Mouse (Mus musculus): Measurements from ENCODE around the gene Fndc11. TPM values are rescaled to one million over a fixed set of nuclear protein-coding genes. Genes with fewer than 3 reads are reported as not detected.
A peak's percentile ranks its signal among the peaks of the same experiment; 100 is the strongest.

The Fndc11 gene
- polyA plus RNA-seq, 1 experiment from 2014 or later: 0.49 TPM

DNA sequence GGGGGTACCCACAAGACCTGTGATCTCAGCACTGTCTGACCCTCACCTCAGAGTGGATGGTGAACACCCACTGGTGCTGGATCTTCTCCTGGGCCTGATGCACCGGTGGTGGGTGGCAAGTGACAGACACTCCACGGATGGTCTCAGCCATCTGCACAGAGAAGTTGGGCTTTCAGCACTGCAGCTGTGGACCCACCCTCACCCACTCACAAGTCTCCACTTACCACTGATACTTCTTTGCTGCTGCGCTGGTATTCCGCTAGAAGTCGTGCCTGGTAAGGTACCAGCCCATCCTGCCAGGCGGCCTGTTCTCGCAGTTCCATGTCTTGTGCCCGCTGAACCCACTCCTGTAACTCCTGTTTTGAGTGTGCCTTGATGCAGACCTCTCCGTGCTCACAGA lies 19.4 kb downstream of the Fndc11 start:
- no peak overlapping the region for H3K4me2 ChIP-seq (ENCODE audit: low read length)
- 93% methylated on average over 9 of the region's 9 CpGs for WGBS
- no peaks in the 10 kb centered on the region for H3K9me3 ChIP-seq (ENCODE audit: control insufficient read depth, low read length)
- no peak overlapping the region for H3K4me3 ChIP-seq (replicated peaks; ENCODE audit: low read depth, low read length)
- no peaks in the 10 kb centered on the region for H3K36me3 ChIP-seq (ENCODE audit: control insufficient read depth, insufficient read depth, low read length)
- DNase-seq (no peak), ATAC-seq (ENCODE audit: low FRiP score, low TSS enrichment) (no peak)
- no peak overlapping the region for H3K27ac ChIP-seq (replicated peaks; ENCODE audit: low read depth, low read length)
- H3K27me3 ChIP-seq (ENCODE audit: control insufficient read depth, insufficient read depth, low read length): no peaks in the 10 kb centered on the region
- H3K9ac ChIP-seq (replicated peaks; ENCODE audit: low read length): no peak overlapping the region
- no peaks in the 10 kb centered on the region for H3K4me1 ChIP-seq (ENCODE audit: control insufficient read depth, insufficient read depth, low read length)

GRCm38 (mm10) chr2:181240806-181241440 lies 21.1 kb downstream of the Fndc11 start:
- ATAC-seq (ENCODE audit: low FRiP score, low TSS enrichment): no peak
- 93% methylated on average over 13 of the region's 13 CpGs for WGBS
- H3K4me2 ChIP-seq (ENCODE audit: low read length): no peak overlapping the region
- no peaks in the 10 kb centered on the region for H3K4me1 ChIP-seq (ENCODE audit: control insufficient read depth, insufficient read depth, low read length)
- DNase-seq: no peak
- no peak overlapping the region for H3K4me3 ChIP-seq (replicated peaks; ENCODE audit: low read depth, low read length)
- no peak overlapping the region for H3K27ac ChIP-seq (replicated peaks; ENCODE audit: low read depth, low read length)
- no peak overlapping the region for H3K9ac ChIP-seq (replicated peaks; ENCODE audit: low read length)
- no peaks in the 10 kb centered on the region for H3K9me3 ChIP-seq (ENCODE audit: control insufficient read depth, low read length)
- no peaks in the 10 kb centered on the region for H3K27me3 ChIP-seq (ENCODE audit: control insufficient read depth, insufficient read depth, low read length)
- no peaks in the 10 kb centered on the region for H3K36me3 ChIP-seq (ENCODE audit: control insufficient read depth, insufficient read depth, low read length)

DNA sequence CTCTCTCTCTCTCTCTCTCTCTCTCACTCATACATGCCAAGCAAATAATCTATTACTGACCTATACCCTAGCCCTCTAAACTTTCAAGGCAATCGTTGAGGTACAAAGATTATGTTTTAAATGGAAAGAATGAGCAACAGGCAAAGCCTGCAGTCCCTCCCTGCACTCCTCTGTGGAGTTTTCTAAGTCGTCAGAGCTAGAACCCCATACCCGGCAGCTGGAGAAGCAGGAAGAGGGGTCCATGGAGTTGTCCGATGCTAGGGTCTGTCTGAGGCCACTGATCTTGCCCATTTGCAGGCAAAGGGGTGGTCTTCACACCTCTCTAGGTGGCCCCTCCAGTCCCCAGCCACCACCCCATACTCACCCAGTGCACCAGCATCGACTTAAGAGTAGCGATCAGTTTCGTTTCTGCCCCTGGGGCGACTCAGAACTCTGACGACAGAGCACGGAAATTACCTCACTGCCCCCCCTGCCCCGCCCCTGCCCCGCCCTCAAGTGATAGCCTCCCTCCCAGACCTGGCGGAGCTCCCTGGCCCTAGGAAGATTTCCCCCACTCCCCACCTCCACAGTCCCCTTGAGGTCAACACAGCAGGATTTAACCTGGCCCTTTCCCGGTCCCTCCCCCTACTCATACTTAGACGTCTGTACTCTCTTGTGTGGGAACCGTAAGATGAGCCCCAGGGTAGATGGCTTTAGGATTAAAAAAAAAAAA lies 21.9 kb downstream of the Fndc11 start, which contains the start of gene Helz2:
TSS of gene Helz2 (minus strand) at position 426 of the 712 bp plus-strand sequence.
- 15% methylated on average over 16 of the region's 16 CpGs for WGBS

GRCm38 (mm10) chr2:181242314-181242665 lies 22.5 kb downstream of the Fndc11 start:
- no peak overlapping the region for H3K9ac ChIP-seq (replicated peaks; ENCODE audit: low read length)
- H3K4me2 ChIP-seq (ENCODE audit: low read length): no peak overlapping the region
- H3K4me3 ChIP-seq (replicated peaks; ENCODE audit: low read depth, low read length): no peak overlapping the region
- ATAC-seq (ENCODE audit: low FRiP score, low TSS enrichment) (no peak), DNase-seq (no peak)
- H3K36me3 ChIP-seq (ENCODE audit: control insufficient read depth, insufficient read depth, low read length): no peaks in the 10 kb centered on the region
- no peak overlapping the region for H3K27ac ChIP-seq (replicated peaks; ENCODE audit: low read depth, low read length)
- H3K4me1 ChIP-seq (ENCODE audit: control insufficient read depth, insufficient read depth, low read length): no peaks in the 10 kb centered on the region
- H3K27me3 ChIP-seq (ENCODE audit: control insufficient read depth, insufficient read depth, low read length): no peaks in the 10 kb centered on the region
- 73% methylated on average over 3 of the region's 3 CpGs for WGBS
- no peaks in the 10 kb centered on the region for H3K9me3 ChIP-seq (ENCODE audit: control insufficient read depth, low read length)

More for the DNA sequence above, 21.9 kb downstream of the Fndc11 start, which contains the start of gene Helz2:
- no peak within 1 kb of the TSS for H3K4me3 ChIP-seq (replicated peaks; ENCODE audit: low read depth, low read length)
- H3K4me2 ChIP-seq (ENCODE audit: low read length): peak within 1 kb of the TSS; percentile 33
- ATAC-seq (ENCODE audit: low FRiP score, low TSS enrichment): no peak
- H3K27me3 ChIP-seq (ENCODE audit: control insufficient read depth, insufficient read depth, low read length): no peaks in the 10 kb centered on the region
- no peak within 1 kb of the TSS for H3K27ac ChIP-seq (replicated peaks; ENCODE audit: low read depth, low read length)
- H3K9ac ChIP-seq (replicated peaks; ENCODE audit: low read length): 0 out of 2 replicates have a peak within 1 kb of the TSS, but pooled peaks have one; percentile 20
- no peak for DNase-seq
- no peaks in the 10 kb centered on the region for H3K9me3 ChIP-seq (ENCODE audit: control insufficient read depth, low read length)
- H3K36me3 ChIP-seq (ENCODE audit: control insufficient read depth, insufficient read depth, low read length): no peaks in the 10 kb centered on the region
- no peaks in the 10 kb centered on the region for H3K4me1 ChIP-seq (ENCODE audit: control insufficient read depth, insufficient read depth, low read length)

- no peak overlapping the region for H3K4me3 ChIP-seq (replicated peaks; ENCODE audit: low read depth, low read length)
- H3K9ac ChIP-seq (replicated peaks; ENCODE audit: low read length): no peak overlapping the region
- H3K27ac ChIP-seq (replicated peaks; ENCODE audit: low read depth, low read length): no peak overlapping the region
- no peak for DNase-seq
- no peaks in the 10 kb centered on the region for H3K27me3 ChIP-seq (ENCODE audit: control insufficient read depth, insufficient read depth, low read length)
- no peaks in the 10 kb centered on the region for H3K9me3 ChIP-seq (ENCODE audit: control insufficient read depth, low read length)
- no peaks in the 10 kb centered on the region for H3K36me3 ChIP-seq (ENCODE audit: control insufficient read depth, insufficient read depth, low read length)
- H3K4me1 ChIP-seq (ENCODE audit: control insufficient read depth, insufficient read depth, low read length): no peaks in the 10 kb centered on the region
- ATAC-seq (ENCODE audit: low FRiP score, low TSS enrichment): no peak
- H3K4me2 ChIP-seq (ENCODE audit: low read length): no peak overlapping the region
- 34% methylated on average over 11 of the region's 11 CpGs for WGBS
Observed at GRCm38 (mm10) chr2:181243706-181244394, 24.0 kb downstream of the Fndc11 start.

DNA sequence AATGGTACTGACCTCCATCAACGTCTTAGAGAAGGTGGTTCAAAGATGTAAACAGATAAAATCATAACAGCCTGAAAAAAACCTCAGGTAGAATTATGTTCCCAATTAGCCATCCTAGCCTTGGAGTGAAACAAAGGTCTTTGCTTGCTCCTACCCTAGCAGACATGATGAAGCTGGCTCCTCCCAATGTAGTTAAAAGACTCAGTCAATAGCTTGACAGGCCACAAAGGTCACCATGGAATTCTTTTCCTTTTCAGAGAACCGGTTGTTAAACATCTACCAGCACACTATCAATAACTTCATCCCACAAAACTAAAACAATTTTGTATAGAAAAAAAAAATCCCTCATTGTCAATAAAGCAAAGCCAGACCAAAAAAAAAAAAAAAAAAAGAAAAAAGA lies 25.2 kb downstream of the Fndc11 start:
- Histone ChIP-seq H3K4me3 (replicated peaks; ENCODE audit: low read depth, low read length) (no peak overlapping the region), H3K9ac (replicated peaks; ENCODE audit: low read length) (no peak overlapping the region), H3K9me3 (ENCODE audit: control insufficient read depth, low read length) (no peaks in the 10 kb centered on the region), H3K36me3 (ENCODE audit: control insufficient read depth, insufficient read depth, low read length) (no peaks in the 10 kb centered on the region), H3K4me2 (ENCODE audit: low read length) (no peak overlapping the region), H3K27me3 (ENCODE audit: control insufficient read depth, insufficient read depth, low read length) (no peaks in the 10 kb centered on the region), H3K27ac (replicated peaks; ENCODE audit: low read depth, low read length) (no peak overlapping the region), H3K4me1 (ENCODE audit: control insufficient read depth, insufficient read depth, low read length) (no peaks in the 10 kb centered on the region)
- DNase-seq (no peak), ATAC-seq (ENCODE audit: low FRiP score, low TSS enrichment) (no peak)
- WGBS: 44% methylated on average over 2 of the region's 2 CpGs

DNA sequence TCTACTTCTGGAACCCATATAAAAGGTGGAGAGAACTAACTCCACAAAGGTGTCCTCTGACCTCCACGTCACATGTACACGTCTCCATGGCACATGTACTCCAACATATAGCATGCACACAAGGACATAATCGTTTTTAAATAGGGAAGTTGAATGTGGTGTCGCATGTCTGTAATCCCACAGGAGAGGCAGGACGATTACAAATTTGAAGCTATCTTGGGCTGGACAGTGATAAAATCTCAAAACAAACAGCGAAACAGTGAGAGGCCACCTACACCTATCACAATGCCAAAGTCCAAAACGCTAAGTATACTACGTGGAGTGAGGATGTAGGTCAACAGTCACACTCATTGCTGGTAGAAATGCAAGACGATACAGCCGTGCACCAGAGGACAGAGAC lies 29.4 kb downstream of the Fndc11 start:
- Histone ChIP-seq H3K9ac (replicated peaks; ENCODE audit: low read length) (no peak overlapping the region), H3K4me1 (ENCODE audit: control insufficient read depth, insufficient read depth, low read length) (no peaks in the 10 kb centered on the region), H3K36me3 (ENCODE audit: control insufficient read depth, insufficient read depth, low read length) (peaks cover 28% of the 10 kb centered on the region), H3K27ac (replicated peaks; ENCODE audit: low read depth, low read length) (no peak overlapping the region), H3K4me3 (replicated peaks; ENCODE audit: low read depth, low read length) (no peak overlapping the region), H3K4me2 (ENCODE audit: low read length) (no peak overlapping the region), H3K27me3 (ENCODE audit: control insufficient read depth, insufficient read depth, low read length) (no peaks in the 10 kb centered on the region), H3K9me3 (ENCODE audit: control insufficient read depth, low read length) (no peaks in the 10 kb centered on the region)
- DNase-seq (no peak), ATAC-seq (ENCODE audit: low FRiP score, low TSS enrichment) (no peak)
- WGBS: 92% methylated on average over 10 of the region's 10 CpGs

- 93% methylated on average over 1 of the region's 1 CpGs for WGBS
- Histone ChIP-seq H3K36me3 (ENCODE audit: control insufficient read depth, insufficient read depth, low read length) (peaks cover 52% of the 10 kb centered on the region), H3K27me3 (ENCODE audit: control insufficient read depth, insufficient read depth, low read length) (no peaks in the 10 kb centered on the region), H3K4me3 (replicated peaks; ENCODE audit: low read depth, low read length) (no peak overlapping the region), H3K9ac (replicated peaks; ENCODE audit: low read length) (no peak overlapping the region), H3K4me1 (ENCODE audit: control insufficient read depth, insufficient read depth, low read length) (no peaks in the 10 kb centered on the region), H3K27ac (replicated peaks; ENCODE audit: low read depth, low read length) (no peak overlapping the region), H3K4me2 (ENCODE audit: low read length) (no peak overlapping the region), H3K9me3 (ENCODE audit: control insufficient read depth, low read length) (no peaks in the 10 kb centered on the region)
- no peak for DNase-seq
- no peak for ATAC-seq (ENCODE audit: low FRiP score, low TSS enrichment)
Observed at GRCm38 (mm10) chr2:181251841-181252240, 32.0 kb downstream of the Fndc11 start.

All from midbrain, embryonic 14.5 days (tissue).